Mouse (Mus musculus): ENCODE data around the gene Ankrd66.
"Not testable (repeated sequence)": the region's sequence is repeated elsewhere in the genome, so short reads cannot be mapped to it uniquely, and the experiment has no call there.

Gene Ankrd66

GRCm38 (mm10) chr17:43536841-43537240, 6.6 kb downstream of the Ankrd66 start:
- DNase-seq (ENCODE audit: low read depth, low spot score): not testable (repeated sequence)

DNA sequence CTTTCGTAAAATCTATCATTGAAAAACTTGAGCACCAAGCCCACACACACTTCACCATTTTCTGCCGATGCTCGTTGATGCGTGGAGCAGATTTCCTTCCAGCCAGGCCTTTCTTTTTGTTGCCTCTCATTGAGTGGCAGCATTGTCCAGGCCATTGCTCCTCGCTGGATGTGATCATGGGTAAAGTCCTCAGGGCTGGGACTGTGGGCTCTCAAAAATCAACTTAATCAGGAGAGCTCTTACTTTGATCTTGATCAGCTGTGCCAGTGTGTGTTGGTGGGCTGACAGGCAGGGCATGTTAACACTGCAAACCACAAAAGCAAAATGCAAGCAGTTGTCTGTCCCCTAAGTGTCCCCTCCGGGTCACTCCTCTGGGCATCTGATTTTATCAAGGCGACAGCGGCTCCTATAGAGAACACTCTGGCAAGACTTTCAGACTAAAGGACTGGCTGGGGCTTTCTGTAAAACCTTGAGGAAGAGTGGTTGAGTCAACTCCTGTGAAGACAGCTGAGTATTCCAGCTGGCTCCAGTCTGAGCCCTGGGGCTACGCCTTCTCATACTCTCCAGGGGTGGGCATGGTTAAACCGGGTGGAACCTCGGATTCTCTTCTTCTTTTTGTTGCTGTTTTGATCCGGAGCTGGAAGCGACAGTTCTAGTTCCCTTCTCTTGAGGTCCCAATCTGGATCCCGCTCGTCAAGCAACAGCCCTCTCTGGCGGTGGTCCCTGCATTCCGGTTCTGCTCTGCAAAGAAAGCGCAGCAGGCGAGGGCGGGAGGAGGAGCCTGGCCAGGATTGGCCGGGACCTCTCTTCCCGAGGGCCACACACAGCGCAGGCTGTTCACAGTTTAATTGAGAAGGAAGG, 8.8 kb downstream of the Ankrd66 start:
- DNase-seq (ENCODE audit: low read depth, low spot score): peak; percentile 46

- DNase-seq (ENCODE audit: low read depth, low spot score): no peak
These were observed 12.2 kb downstream of the Ankrd66 start for GRCm38 (mm10) chr17:43531192-43531591.

- no peak for DNase-seq (ENCODE audit: low read depth, low spot score)
These were observed 12.9 kb downstream of the Ankrd66 start for GRCm38 (mm10) chr17:43530507-43530906.

- no peak for DNase-seq (ENCODE audit: low read depth, low spot score)
These were observed 23.3 kb downstream of the Ankrd66 start for GRCm38 (mm10) chr17:43520166-43520565.

GRCm38 (mm10) chr17:43518644-43519409, 24.6 kb downstream of the Ankrd66 start:
- peak; percentile 77 for DNase-seq (ENCODE audit: low read depth, low spot score)

DNA sequence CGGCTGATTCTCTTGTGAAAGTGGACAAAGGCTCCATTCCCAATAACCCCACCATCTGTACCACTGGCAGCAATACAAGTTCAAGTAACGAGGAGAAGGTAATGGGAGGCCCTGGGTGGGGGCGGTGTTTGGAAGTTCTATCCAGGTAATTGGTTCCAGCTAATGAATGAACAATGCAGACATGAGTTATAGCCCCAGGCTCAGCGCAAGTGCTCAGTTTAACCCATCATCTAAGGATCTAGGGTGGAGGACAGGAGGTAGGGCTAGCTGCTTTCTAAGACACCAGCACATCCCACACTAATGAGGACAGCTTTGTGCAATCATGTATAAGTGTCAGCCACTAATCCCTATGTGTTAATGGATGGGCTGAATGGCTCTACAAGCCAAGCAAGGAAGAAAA, 32.7 kb downstream of the Ankrd66 start:
- peak; percentile 7 for DNase-seq (ENCODE audit: low read depth, low spot score)

DNA sequence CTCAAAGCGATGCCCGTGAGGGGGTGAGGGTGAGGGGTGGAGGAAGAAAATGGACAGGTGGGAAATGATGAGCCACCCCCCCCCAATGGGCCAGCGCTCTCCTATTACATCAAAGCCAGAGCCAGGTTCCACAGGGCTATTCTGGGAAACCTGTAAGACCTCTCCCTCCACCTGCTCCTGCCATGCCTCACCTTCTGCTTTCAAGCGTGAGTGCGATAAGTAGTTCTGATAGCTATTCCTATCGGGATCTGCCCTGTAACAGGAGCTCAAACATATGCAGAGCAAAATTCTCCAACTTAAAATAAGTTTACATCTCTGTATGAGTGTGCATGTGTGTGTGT, 38.9 kb downstream of the Ankrd66 start:
- no peak for DNase-seq (ENCODE audit: low read depth, low spot score)

- no peak for DNase-seq (ENCODE audit: low read depth, low spot score)
These were observed 39.4 kb downstream of the Ankrd66 start for GRCm38 (mm10) chr17:43503861-43504593.

DNA sequence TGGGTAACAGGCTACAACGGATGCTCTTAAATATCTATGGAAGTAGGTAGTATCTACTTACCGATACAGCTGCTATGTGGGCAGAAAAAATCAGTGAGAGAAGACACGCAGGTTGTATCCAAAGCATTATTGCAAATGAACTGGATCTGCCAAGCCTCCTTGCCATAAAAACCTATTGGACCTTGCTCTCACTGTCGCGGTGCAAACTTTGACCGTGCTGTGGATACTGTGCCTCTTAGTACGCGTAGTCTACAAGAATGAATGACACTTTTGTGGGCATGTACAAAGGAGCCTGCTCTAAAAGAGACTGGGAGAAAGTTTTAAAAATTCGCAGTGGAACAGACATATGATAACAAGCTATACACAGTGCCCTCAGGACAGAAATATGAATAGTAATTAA, 40.8 kb downstream of the Ankrd66 start, which contains the start of gene Mep1a:
Mep1a (minus strand) TSS at position 221 of the 400 bp plus-strand sequence.
- DNase-seq (ENCODE audit: low read depth, low spot score): no peak

- no peak for DNase-seq (ENCODE audit: low read depth, low spot score)
These were observed 41.8 kb downstream of the Ankrd66 start for GRCm38 (mm10) chr17:43501631-43502030.

GRCm38 (mm10) chr17:43501223-43501622, 42.2 kb downstream of the Ankrd66 start:
- DNase-seq (ENCODE audit: low read depth, low spot score): no peak

DNA sequence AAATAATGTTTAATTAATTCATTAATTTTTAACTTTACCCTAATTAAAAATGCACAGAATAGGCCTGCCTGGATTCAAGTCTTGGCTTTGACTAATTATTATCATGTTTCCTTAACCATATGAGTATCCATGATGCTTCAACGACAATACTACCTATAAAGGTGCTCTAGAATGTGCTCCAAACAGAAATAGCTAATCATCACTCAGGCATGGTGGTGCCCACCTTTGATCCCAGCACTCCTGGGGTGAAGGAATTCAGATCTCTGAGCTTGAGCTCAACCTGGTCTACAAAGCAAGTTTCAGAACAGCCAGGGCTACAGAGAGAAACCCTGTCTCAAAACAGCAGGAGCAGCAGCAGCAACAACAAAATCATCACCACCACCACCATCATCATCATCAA, 42.9 kb downstream of the Ankrd66 start:
- DNase-seq (ENCODE audit: low read depth, low spot score): no peak

DNA sequence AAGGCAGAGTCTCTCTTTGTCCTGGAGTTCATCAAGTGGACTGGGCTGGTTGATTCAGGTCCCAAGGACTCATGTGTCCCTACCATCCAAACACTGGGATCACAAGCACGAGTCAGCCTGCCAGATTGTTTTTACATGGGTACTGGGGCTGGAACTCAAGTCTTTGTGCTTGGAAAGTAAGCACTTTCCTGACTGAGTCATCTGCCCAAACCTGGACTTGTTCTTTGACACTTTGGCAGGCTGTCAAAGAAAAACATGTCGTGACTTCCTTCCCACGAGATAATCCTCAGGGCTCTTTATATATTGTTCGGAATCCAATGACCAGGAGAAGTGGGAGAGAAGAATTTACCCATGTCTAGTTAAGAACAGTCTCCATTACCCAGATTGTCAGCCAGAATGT, 45.9 kb downstream of the Ankrd66 start:
- no peak for DNase-seq (ENCODE audit: low read depth, low spot score)

DNA sequence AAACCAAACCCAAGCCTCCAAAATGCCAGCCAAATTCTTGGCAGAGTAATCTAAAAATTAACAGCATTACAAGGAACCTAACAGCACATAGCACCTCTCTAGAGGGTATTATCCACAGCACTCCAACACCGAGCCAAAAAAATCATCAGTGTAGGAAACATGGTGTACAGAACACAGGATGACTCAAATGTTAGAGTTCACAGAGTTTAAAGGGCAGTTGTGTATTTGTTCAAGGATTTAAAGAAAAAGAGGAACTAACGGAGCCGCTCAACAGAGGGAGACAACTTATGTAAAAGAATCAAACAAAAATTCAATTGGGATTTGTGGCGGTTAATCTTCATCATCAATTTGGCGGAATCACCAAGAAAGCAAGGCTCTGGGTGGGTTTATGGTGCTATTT, 47.9 kb downstream of the Ankrd66 start:
- DNase-seq (ENCODE audit: low read depth, low spot score): no peak

DNA sequence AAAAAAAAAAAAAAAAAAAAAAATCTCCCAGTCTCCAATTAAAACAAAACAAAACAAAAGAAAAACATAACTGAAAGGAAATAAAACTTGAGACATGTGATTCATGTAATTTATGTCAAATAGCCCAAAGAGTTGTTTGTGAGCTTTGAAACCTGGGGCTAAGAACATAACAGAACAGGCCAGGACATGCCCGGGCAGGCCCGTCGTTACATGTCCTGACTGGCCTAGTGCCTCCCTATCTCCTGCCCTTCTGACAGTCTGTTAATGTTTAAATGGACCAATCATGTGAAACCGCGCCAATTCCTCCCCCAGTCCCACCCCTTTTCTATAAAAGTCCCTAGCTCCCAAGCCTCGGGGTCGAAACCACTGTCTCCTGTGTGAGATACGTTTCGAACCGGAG, 53.1 kb downstream of the Ankrd66 start:
- DNase-seq (ENCODE audit: low read depth, low spot score): not testable (repeated sequence)

- DNase-seq (ENCODE audit: low read depth, low spot score): no peak
These were observed 54.8 kb downstream of the Ankrd66 start for GRCm38 (mm10) chr17:43488439-43489151.

DNA sequence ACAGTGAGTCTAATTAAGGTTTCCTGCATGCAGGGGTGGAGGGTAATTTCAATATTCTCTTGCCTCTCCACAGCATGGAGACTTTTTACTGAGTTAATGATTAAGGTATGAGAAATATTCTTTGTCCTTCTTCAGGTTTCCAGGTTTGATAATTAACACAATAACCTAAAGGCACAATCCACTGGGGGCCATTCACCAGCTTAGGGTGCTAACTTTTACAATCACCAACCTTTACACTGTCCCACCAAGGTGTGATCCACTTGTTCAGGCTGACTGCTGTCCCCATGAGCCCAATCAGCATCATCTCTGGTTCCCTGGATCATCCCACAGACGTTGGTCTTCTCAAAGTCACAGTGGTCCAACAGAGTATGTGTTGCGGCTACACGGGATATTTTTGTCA, 57.5 kb downstream of the Ankrd66 start:
- no peak for DNase-seq (ENCODE audit: low read depth, low spot score)
